Mouse (Mus musculus): ENCODE data around the gene Yif1a. TPM values are rescaled to one million over a fixed set of nuclear protein-coding genes. Genes with fewer than 3 reads are reported as not detected.

Yif1a gene
- polyA plus RNA-seq, 1 experiment from 2014 or later: 110 TPM

DNA sequence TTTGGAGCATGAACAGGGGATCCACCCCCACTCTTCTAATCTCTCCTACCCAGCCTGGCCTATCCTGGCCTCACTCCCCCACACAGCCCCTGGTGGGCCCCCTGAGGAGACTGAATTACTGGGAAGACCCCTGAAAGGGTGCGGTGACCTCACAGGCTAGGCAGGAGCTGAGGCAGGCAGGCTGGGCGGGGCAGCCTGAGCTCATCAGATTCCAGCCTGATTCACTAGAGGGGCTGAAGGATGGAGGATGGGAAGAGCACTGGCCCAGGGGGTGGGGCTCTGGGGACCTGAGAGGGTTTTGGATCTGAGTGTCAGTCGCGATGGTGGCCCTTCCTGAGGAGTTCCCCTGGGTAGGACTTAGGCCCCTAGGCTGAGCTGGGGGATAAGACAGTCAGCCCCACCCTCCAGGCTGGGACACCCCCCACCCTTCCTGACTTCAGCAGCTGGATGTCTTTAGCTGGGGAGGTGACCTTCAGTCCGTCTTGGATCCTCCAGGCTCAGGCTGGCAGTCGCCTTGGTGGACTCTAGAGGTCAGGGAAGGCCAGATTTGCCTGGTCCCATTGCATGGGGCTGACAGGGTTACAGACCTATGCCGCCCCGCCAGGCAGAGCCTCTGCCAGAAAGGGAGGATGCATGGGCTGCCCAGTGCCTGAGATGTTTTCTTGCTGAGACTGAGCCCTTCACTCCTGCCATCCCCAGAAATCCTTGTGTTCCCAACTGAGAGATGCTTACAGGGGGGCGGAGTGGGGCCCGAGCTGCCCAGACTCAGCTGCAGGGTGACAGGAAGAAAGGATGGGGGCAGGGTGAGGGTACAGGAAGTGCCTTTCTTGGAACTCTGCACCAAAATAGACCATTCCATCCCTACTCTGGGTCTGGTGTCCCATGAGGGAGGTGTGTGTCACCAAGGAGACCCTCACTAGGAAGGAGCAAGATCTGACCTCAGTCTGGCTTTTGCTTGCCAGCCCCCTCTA, 29.3 kb upstream of the Yif1a start:
- WGBS: 15% methylated on average over 10 of the region's 10 CpGs
- Histone ChIP-seq H3K9ac (ENCODE audit: low read length) (peak overlapping the region; percentile 32), H3K9me3 (replicated peaks; ENCODE audit: control insufficient read depth, low read length) (no peaks in the 10 kb centered on the region), H3K4me1 (ENCODE audit: control insufficient read depth, insufficient read depth, low read length) (peaks cover 40% of the 10 kb centered on the region), H3K36me3 (ENCODE audit: control insufficient read depth, insufficient read depth, low read length) (no peaks in the 10 kb centered on the region), H3K27me3 (ENCODE audit: control insufficient read depth, insufficient read depth, low read length) (no peaks in the 10 kb centered on the region), H3K4me3 (replicated peaks; ENCODE audit: low read length) (no peak overlapping the region), H3K4me2 (ENCODE audit: low read depth, low read length) (peak overlapping the region; percentile 23; the same call in 1 of the 2 replicates), H3K27ac (ENCODE audit: low read length) (peak overlapping the region; percentile 56)
- peak; percentile 39 for ATAC-seq (ENCODE audit: insufficient read depth, low FRiP score)

DNA sequence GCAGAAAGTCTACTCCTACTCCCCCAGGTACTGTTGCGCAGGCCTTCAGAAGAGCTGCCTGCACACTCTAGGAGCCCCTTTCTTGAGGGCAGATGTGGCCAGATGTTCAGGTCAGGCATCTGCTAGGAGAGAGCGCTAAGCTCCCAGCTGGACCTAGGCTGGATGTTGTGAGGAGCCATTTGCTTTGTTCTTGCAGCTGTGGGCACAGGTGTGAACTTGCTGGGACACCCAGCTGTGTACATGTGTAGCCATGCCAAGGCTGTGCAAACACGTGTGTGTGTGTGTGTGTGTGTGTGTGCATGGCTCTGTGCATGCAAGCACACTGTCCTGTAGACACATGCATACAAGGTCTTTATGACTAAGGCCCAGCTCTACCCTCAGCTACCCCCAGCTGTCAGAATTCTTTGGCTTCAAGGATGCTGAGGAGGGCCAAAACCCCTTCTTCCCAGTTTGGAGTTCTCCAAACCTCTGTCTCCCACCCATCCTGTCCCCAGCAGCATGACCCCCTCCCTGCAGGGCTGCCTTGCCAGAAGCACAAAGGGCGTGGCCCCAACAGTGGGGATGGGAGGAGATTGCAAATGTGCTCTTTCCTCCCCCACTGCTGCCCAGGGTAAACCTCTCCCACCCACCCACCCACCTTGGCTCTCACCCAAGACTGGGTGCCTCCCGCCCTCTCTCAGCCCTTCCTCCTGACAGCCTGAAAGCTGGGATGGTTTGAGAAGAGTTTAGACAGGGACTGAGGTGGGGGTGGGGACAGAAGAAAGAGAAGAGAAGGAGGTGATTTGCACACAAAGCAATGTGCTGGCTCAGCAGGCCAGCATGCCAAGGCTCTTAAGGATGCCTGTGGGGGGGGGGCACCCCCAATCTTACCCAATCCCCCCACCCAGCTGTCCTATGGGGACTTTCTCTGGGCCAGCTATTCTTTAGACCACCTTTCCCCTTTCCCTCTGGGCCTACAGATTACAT, 27.7 kb upstream of the Yif1a start:
- Histone ChIP-seq H3K4me3 (replicated peaks; ENCODE audit: low read length) (no peak overlapping the region), H3K27ac (ENCODE audit: low read length) (peak overlapping the region; percentile 56), H3K27me3 (ENCODE audit: control insufficient read depth, insufficient read depth, low read length) (no peaks in the 10 kb centered on the region), H3K4me1 (ENCODE audit: control insufficient read depth, insufficient read depth, low read length) (peaks cover 48% of the 10 kb centered on the region), H3K9ac (ENCODE audit: low read length) (peak overlapping the region; percentile 40), H3K9me3 (replicated peaks; ENCODE audit: control insufficient read depth, low read length) (no peaks in the 10 kb centered on the region), H3K36me3 (ENCODE audit: control insufficient read depth, insufficient read depth, low read length) (no peaks in the 10 kb centered on the region), H3K4me2 (ENCODE audit: low read depth, low read length) (no peak overlapping the region)
- peak; percentile 45 for ATAC-seq (ENCODE audit: insufficient read depth, low FRiP score)
- 30% methylated on average over 5 of the region's 5 CpGs for WGBS

DNA sequence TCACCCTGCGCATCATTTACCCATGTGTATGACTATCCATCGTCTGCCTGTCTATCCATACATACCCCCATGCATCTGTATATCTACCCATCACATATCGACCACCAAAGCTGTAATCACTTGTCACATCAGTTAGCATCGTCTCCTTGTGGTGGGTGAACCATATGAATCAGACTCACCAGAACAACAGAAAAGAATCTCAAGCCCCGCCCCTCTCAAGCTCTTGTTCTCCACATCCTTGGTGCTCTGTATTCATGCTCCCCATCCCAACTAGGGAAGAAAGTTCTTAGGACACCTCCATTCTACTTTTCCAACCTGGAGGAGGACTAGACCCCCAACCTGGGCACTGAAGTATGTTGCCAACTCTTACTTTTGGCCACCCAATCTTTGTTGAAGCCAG, 26.3 kb upstream of the Yif1a start:
- no peak overlapping the region for H3K27ac ChIP-seq (ENCODE audit: low read length)
- H3K4me2 ChIP-seq (ENCODE audit: low read depth, low read length): no peak overlapping the region
- H3K9ac ChIP-seq (ENCODE audit: low read length): no peak overlapping the region
- H3K4me1 ChIP-seq (ENCODE audit: control insufficient read depth, insufficient read depth, low read length): peaks cover 46% of the 10 kb centered on the region
- no peak for ATAC-seq (ENCODE audit: insufficient read depth, low FRiP score)
- no peak overlapping the region for H3K4me3 ChIP-seq (replicated peaks; ENCODE audit: low read length)
- no peaks in the 10 kb centered on the region for H3K9me3 ChIP-seq (replicated peaks; ENCODE audit: control insufficient read depth, low read length)
- no peaks in the 10 kb centered on the region for H3K27me3 ChIP-seq (ENCODE audit: control insufficient read depth, insufficient read depth, low read length)
- H3K36me3 ChIP-seq (ENCODE audit: control insufficient read depth, insufficient read depth, low read length): no peaks in the 10 kb centered on the region
- 86% methylated on average over 5 of the region's 5 CpGs for WGBS

DNA sequence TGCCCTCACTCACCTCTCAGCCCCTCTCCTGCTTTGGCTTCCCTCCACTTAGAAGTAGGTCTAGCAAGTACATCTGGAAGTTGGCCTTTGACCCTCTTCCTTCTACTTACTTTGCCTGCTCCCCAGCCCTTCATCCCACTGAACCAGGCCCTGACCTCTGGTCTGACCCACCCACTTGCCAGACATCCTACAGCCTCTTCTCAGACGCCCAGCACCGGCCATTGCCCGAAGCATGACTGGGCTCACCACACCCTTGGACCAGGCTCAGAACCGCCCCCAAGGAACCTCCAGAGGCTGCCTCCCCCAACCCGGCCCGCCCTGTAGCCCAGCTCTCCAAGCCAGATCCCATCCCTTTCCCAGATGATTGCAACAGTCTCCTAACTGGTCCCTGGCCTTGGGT, 25.9 kb upstream of the Yif1a start:
- 73% methylated on average over 6 of the region's 6 CpGs for WGBS
- Histone ChIP-seq H3K27me3 (ENCODE audit: control insufficient read depth, insufficient read depth, low read length) (no peaks in the 10 kb centered on the region), H3K4me3 (replicated peaks; ENCODE audit: low read length) (no peak overlapping the region), H3K36me3 (ENCODE audit: control insufficient read depth, insufficient read depth, low read length) (no peaks in the 10 kb centered on the region), H3K27ac (ENCODE audit: low read length) (no peak overlapping the region), H3K4me1 (ENCODE audit: control insufficient read depth, insufficient read depth, low read length) (peaks cover 50% of the 10 kb centered on the region), H3K9me3 (replicated peaks; ENCODE audit: control insufficient read depth, low read length) (no peaks in the 10 kb centered on the region), H3K4me2 (ENCODE audit: low read depth, low read length) (no peak overlapping the region), H3K9ac (ENCODE audit: low read length) (no peak overlapping the region)
- ATAC-seq (ENCODE audit: insufficient read depth, low FRiP score): no peak

DNA sequence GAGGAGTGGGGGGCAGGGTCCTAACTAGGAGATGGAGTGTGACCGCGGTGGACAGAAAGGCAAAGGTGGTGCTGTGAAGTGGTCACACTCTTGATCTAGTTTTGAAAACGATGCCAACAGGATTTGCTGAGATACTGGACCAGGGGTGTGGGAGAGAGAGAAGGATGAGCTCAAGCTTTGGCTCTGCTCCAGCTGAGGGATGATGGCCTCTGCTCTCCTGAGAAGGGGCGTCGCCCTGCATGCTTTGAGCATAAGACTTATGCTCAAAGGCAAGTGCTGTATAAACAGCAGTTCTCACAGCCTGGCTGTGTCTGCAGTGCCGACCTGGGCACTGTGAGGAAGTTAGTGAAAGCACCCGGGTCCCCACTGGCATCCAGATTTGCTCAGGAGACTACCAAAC, 23.2 kb upstream of the Yif1a start:
- 38% methylated on average over 7 of the region's 7 CpGs for WGBS
- Histone ChIP-seq H3K9ac (ENCODE audit: low read length) (no peak overlapping the region), H3K4me1 (ENCODE audit: control insufficient read depth, insufficient read depth, low read length) (peaks cover 53% of the 10 kb centered on the region), H3K4me3 (replicated peaks; ENCODE audit: low read length) (no peak overlapping the region), H3K4me2 (ENCODE audit: low read depth, low read length) (no peak overlapping the region), H3K27me3 (ENCODE audit: control insufficient read depth, insufficient read depth, low read length) (no peaks in the 10 kb centered on the region), H3K9me3 (replicated peaks; ENCODE audit: control insufficient read depth, low read length) (no peaks in the 10 kb centered on the region), H3K27ac (ENCODE audit: low read length) (0 out of 2 replicates have a peak overlapping the region, but pooled peaks have one; percentile 25), H3K36me3 (ENCODE audit: control insufficient read depth, insufficient read depth, low read length) (no peaks in the 10 kb centered on the region)
- no peak for ATAC-seq (ENCODE audit: insufficient read depth, low FRiP score)

DNA sequence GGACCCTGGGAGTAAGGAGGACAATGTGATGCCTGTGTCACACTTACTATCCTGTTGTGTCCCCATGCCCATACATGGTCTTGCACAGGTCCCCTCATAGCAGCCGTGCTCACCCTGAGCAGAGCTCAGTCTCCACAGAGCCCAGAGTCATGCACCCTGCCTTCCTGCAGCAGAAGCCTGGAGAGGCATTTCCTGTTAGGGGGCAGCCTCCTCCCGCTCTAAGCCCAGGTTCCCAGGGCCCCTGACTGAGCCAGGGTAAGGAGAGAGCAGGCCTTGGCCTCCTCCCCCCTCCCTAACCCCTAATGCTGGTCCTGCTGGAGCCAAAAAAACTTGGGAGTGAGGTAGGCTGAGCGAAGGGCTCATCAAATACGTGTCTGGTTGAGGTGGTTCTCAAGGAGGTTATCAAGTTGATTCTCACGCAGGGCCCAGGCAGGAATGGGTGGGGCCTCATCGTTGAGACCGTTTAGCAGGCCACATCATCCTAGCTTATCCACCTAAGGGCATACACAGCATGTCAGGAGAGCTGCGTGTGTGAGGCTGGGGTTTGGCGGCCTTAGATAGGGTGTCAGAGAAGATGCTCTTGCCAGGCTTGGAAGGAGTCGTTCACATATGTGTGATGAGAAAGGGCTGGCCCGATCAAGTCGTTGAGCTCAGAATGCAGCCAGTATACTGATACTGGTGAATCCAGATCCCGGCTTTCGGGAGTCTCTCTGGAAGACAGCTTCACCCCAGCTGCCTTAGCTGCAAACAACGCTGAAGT, 21.1 kb upstream of the Yif1a start:
- no peaks in the 10 kb centered on the region for H3K9me3 ChIP-seq (replicated peaks; ENCODE audit: control insufficient read depth, low read length)
- peak overlapping the region; percentile 87 for H3K9ac ChIP-seq (ENCODE audit: low read length)
- peak overlapping the region; percentile 69 for H3K4me3 ChIP-seq (replicated peaks; ENCODE audit: low read length)
- peak overlapping the region; percentile 97 for H3K27ac ChIP-seq (ENCODE audit: low read length)
- peak overlapping the region; percentile 77 for H3K4me2 ChIP-seq (ENCODE audit: low read depth, low read length)
- H3K36me3 ChIP-seq (ENCODE audit: control insufficient read depth, insufficient read depth, low read length): no peaks in the 10 kb centered on the region
- no peaks in the 10 kb centered on the region for H3K27me3 ChIP-seq (ENCODE audit: control insufficient read depth, insufficient read depth, low read length)
- 6% methylated on average over 15 of the region's 15 CpGs for WGBS
- 0 out of 2 replicates have a peak, but pooled peaks have one; percentile 1 for ATAC-seq (ENCODE audit: insufficient read depth, low FRiP score)
- peaks cover 44% of the 10 kb centered on the region for H3K4me1 ChIP-seq (ENCODE audit: control insufficient read depth, insufficient read depth, low read length)

DNA sequence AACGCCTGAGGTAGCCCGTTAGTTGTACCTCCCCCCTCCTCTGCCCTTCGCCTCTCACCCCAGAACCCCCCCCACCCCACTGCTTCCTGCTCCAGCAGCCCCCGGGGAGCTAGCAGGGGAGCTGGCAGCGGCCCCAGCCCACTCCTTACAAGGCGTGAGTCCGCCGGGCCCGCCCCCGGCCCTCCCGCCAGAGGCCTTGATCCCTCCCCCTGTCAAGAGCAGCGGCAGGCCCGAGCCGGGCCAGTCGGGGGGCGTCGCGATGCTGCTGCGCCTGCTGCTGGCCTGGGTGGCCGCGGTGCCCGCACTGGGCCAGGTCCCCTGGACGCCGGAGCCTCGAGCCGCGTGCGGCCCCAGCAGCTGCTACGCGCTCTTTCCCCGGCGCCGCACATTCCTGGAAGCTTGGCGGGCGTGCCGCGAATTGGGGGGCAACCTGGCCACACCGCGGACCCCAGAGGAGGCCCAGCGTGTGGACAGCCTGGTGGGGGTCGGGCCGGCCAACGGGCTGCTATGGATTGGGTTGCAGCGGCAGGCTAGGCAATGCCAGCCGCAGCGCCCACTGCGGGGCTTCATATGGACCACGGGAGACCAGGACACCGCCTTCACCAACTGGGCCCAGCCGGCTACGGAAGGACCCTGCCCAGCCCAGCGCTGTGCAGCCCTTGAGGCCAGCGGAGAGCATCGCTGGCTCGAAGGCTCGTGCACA, 20.3 kb upstream of the Yif1a start, which contains the start of gene Cd248:
TSS of gene Cd248 (plus strand) at position 212 of the 703 bp plus-strand sequence.
- peak within 1 kb of the TSS; percentile 69 for H3K4me3 ChIP-seq (replicated peaks; ENCODE audit: low read length)
- peak within 1 kb of the TSS; percentile 87 for H3K9ac ChIP-seq (ENCODE audit: low read length)
- peak within 1 kb of the TSS; percentile 97 for H3K27ac ChIP-seq (ENCODE audit: low read length)
- WGBS: 2% methylated on average over 56 of the region's 56 CpGs
- ATAC-seq (ENCODE audit: insufficient read depth, low FRiP score): peak; percentile 70
- peaks cover 50% of the 10 kb centered on the region for H3K4me1 ChIP-seq (ENCODE audit: control insufficient read depth, insufficient read depth, low read length)
- peak within 1 kb of the TSS; percentile 77 for H3K4me2 ChIP-seq (ENCODE audit: low read depth, low read length)
- no peaks in the 10 kb centered on the region for H3K36me3 ChIP-seq (ENCODE audit: control insufficient read depth, insufficient read depth, low read length)
- no peaks in the 10 kb centered on the region for H3K9me3 ChIP-seq (replicated peaks; ENCODE audit: control insufficient read depth, low read length)
- H3K27me3 ChIP-seq (ENCODE audit: control insufficient read depth, insufficient read depth, low read length): no peaks in the 10 kb centered on the region

Data from stomach, embryonic 16.5 days (tissue).